ENCODE assay signal across 16 mouse cellular contexts in genomic region chr1:138674199-138674598, GRCm38 (mm10).
"Had no signal": no experiment of that assay in that cellular context is flagged by ENCODE, and none has a peak within 500 bp of the region (broad histone marks: within the 10 kb centered on the region; RNA-seq: fewer than 3 reads in every experiment).

No protein-coding gene starts in this region.

- H3K4me2 ChIP-seq: neural tube, embryonic 12.5 days; neural tube, embryonic 13.5 days; neural tube, embryonic 15.5 days; stomach, embryonic 15.5 days had no signal

- H3K9me3 ChIP-seq: neural tube, embryonic 12.5 days; neural tube, embryonic 13.5 days; neural tube, embryonic 15.5 days; stomach, embryonic 15.5 days had no signal

- DNase-seq: retina, postnatal 1 day; right cerebral cortex, adult 18-20 months; right cerebral cortex, postnatal 14 days; right cerebral cortex, postnatal 25 days; right cerebral cortex, postnatal 4 days; spleen, adult 18-20 months; thymus, adult 18-20 months; thymus, postnatal 14 days; thymus, postnatal 25 days; thymus, postnatal 36 days; thymus, postnatal 4 days had no signal

- H3K27ac ChIP-seq: neural tube, embryonic 12.5 days; neural tube, embryonic 13.5 days; neural tube, embryonic 15.5 days; stomach, embryonic 15.5 days; stomach, postnatal 0 days had no signal

- H3K9ac ChIP-seq: neural tube, embryonic 12.5 days; neural tube, embryonic 13.5 days; neural tube, embryonic 15.5 days; stomach, embryonic 15.5 days had no signal

- H3K36me3 ChIP-seq: neural tube, embryonic 12.5 days; neural tube, embryonic 13.5 days; neural tube, embryonic 15.5 days; stomach, embryonic 15.5 days had no signal

- H3K4me1 ChIP-seq: neural tube, embryonic 12.5 days; neural tube, embryonic 13.5 days; neural tube, embryonic 15.5 days; stomach, embryonic 15.5 days had no signal

- H3K27me3 ChIP-seq: neural tube, embryonic 12.5 days; neural tube, embryonic 13.5 days; neural tube, embryonic 15.5 days; stomach, embryonic 15.5 days had no signal

- H3K4me3 ChIP-seq: neural tube, embryonic 12.5 days; neural tube, embryonic 13.5 days; neural tube, embryonic 15.5 days; stomach, embryonic 15.5 days had no signal
